Mouse (Mus musculus): Measurements from ENCODE around the gene Arl8a.

The Arl8a gene

GRCm38 (mm10) chr1:135133678-135134435, 12.8 kb upstream of the Arl8a start:
- no peak for DNase-seq

GRCm38 (mm10) chr1:135135111-135135787, 11.4 kb upstream of the Arl8a start:
- DNase-seq = no peak

- DNase-seq = peak; percentile 78
Measured at GRCm38 (mm10) chr1:135136500-135136899, 10.1 kb upstream of the Arl8a start.

- no peak for DNase-seq
Measured at GRCm38 (mm10) chr1:135139906-135140305, 6.7 kb upstream of the Arl8a start.

GRCm38 (mm10) chr1:135142452-135142851, 4.2 kb upstream of the Arl8a start:
- DNase-seq = no peak

- no peak for DNase-seq
Measured at GRCm38 (mm10) chr1:135143940-135144339, 2.7 kb upstream of the Arl8a start.

GRCm38 (mm10) chr1:135146946-135147701, 500 bp downstream of the Arl8a start:
- DNase-seq = peak; percentile 94

- no peak for DNase-seq
Measured at GRCm38 (mm10) chr1:135147702-135148058, 1.1 kb downstream of the Arl8a start.

GRCm38 (mm10) chr1:135148476-135148875, 1.9 kb downstream of the Arl8a start:
- DNase-seq = no peak

- peak; percentile 10 for DNase-seq
Measured at GRCm38 (mm10) chr1:135148996-135149395, 2.4 kb downstream of the Arl8a start.

GRCm38 (mm10) chr1:135154011-135154410, 7.4 kb downstream of the Arl8a start:
- peak; percentile 13 for DNase-seq

GRCm38 (mm10) chr1:135154411-135154959, 7.9 kb downstream of the Arl8a start:
- peak; percentile 81 for DNase-seq

GRCm38 (mm10) chr1:135156300-135156699, 9.7 kb downstream of the Arl8a start:
- DNase-seq = peak; percentile 5

GRCm38 (mm10) chr1:135158633-135159032, 12.0 kb downstream of the Arl8a start:
- peak; percentile 9 for DNase-seq

GRCm38 (mm10) chr1:135159074-135159473, 12.4 kb downstream of the Arl8a start:
- no peak for DNase-seq

GRCm38 (mm10) chr1:135159556-135160123, 13.0 kb downstream of the Arl8a start:
- DNase-seq = no peak

- no peak for DNase-seq
Measured at GRCm38 (mm10) chr1:135160411-135161050, 13.9 kb downstream of the Arl8a start.

GRCm38 (mm10) chr1:135162720-135163119, 16.1 kb downstream of the Arl8a start:
- DNase-seq = no peak

- no peak for DNase-seq
Measured at GRCm38 (mm10) chr1:135167435-135167834, 20.8 kb downstream of the Arl8a start, which contains the start of gene Gpr37l1. Gpr37l1 (minus strand) TSS chr1:135167681.

- peak; percentile 72 for DNase-seq
Measured at GRCm38 (mm10) chr1:135168453-135169200, 22.0 kb downstream of the Arl8a start.

GRCm38 (mm10) chr1:135169556-135170224, 23.1 kb downstream of the Arl8a start:
- DNase-seq = peak; percentile 67
